Mouse (Mus musculus): ENCODE results near the gene Snrnp70. TPM values are rescaled to one million over a fixed set of nuclear protein-coding genes. Genes with fewer than 3 reads are reported as not detected.
A peak's percentile ranks its signal among the peaks of the same experiment; 100 is the strongest.

Gene Snrnp70
- polyA plus RNA-seq, 1 experiment from 2014 or later: 85.3 TPM

GRCm38 (mm10) chr7:45406157-45407156 is 10.9 kb upstream of the Snrnp70 start:
- DNase-seq (ENCODE audit: low spot score) (peak; percentile 30), ATAC-seq (peak; percentile 38)
- 0 out of 2 replicates have a peak, but pooled peaks cover 5% of the 10 kb centered on the region for H3K4me1 ChIP-seq (ENCODE audit: insufficient read depth, low read depth, low read length)
- no peaks in the 10 kb centered on the region for H3K9me3 ChIP-seq (ENCODE audit: low read length)
- 1% methylated on average over 109 of the region's 114 CpGs for WGBS
- H3K4me3 ChIP-seq (ENCODE audit: low read depth, low read length): peak overlapping the region; percentile 39
- H3K27ac ChIP-seq (ENCODE audit: low read length): no peak overlapping the region
- peaks cover 33% of the 10 kb centered on the region for H3K27me3 ChIP-seq (replicated peaks; ENCODE audit: insufficient read depth, low read length)
- TF ChIP-seq CTCF (IDR thresholded peaks at IDR 0.05): peak; percentile 18; the same call in 1 of the 2 replicates
- no peak for TF ChIP-seq EP300 (IDR thresholded peaks at IDR 0.05)
- no peak overlapping the region for H3K9ac ChIP-seq (replicated peaks; ENCODE audit: low read depth)
- H3K36me3 ChIP-seq (ENCODE audit: insufficient read depth, low read length): no peaks in the 10 kb centered on the region
- H3K4me2 ChIP-seq (replicated peaks; ENCODE audit: low read depth, low read length): peak overlapping the region; percentile 64

- TF ChIP-seq EP300 (IDR thresholded peaks at IDR 0.05): no peak
- peak; percentile 91 for TF ChIP-seq CTCF (IDR thresholded peaks at IDR 0.05)
- Histone ChIP-seq H3K4me3 (ENCODE audit: low read depth, low read length) (peak within 1 kb of the TSS; percentile 39), H3K4me2 (replicated peaks; ENCODE audit: low read depth, low read length) (peak within 1 kb of the TSS; percentile 64), H3K9ac (replicated peaks; ENCODE audit: low read depth) (no peak within 1 kb of the TSS), H3K4me1 (ENCODE audit: insufficient read depth, low read depth, low read length) (0 out of 2 replicates have a peak, but pooled peaks cover 5% of the 10 kb centered on the region), H3K27me3 (replicated peaks; ENCODE audit: insufficient read depth, low read length) (peaks cover 33% of the 10 kb centered on the region), H3K9me3 (ENCODE audit: low read length) (no peaks in the 10 kb centered on the region), H3K27ac (ENCODE audit: low read length) (no peak within 1 kb of the TSS), H3K36me3 (ENCODE audit: insufficient read depth, low read length) (no peaks in the 10 kb centered on the region)
- 9% methylated on average over 28 of the region's 28 CpGs for WGBS
- ATAC-seq: peak; percentile 60
- peak; percentile 73 for DNase-seq (ENCODE audit: low spot score)
These were observed 9.8 kb upstream of the Snrnp70 start, which contains the start of gene Kcna7 for GRCm38 (mm10) chr7:45405091-45406075. Kcna7 (plus strand) TSS chr7:45405653.

- DNase-seq (ENCODE audit: low spot score) (peak; percentile 80), ATAC-seq (peak; percentile 30; the same call in 1 of the 2 replicates)
- H3K27ac ChIP-seq (ENCODE audit: low read length): no peak overlapping the region
- WGBS: 46% methylated on average over 6 of the region's 6 CpGs
- no peaks in the 10 kb centered on the region for H3K36me3 ChIP-seq (ENCODE audit: insufficient read depth, low read length)
- no peak overlapping the region for H3K4me2 ChIP-seq (replicated peaks; ENCODE audit: low read depth, low read length)
- no peak overlapping the region for H3K4me3 ChIP-seq (ENCODE audit: low read depth, low read length)
- 0 out of 2 replicates have a peak, but pooled peaks cover 5% of the 10 kb centered on the region for H3K4me1 ChIP-seq (ENCODE audit: insufficient read depth, low read depth, low read length)
- peaks cover 24% of the 10 kb centered on the region for H3K27me3 ChIP-seq (replicated peaks; ENCODE audit: insufficient read depth, low read length)
- H3K9ac ChIP-seq (replicated peaks; ENCODE audit: low read depth): no peak overlapping the region
- TF ChIP-seq EP300 (IDR thresholded peaks at IDR 0.05) (no peak), CTCF (IDR thresholded peaks at IDR 0.05) (peak; percentile 78)
- H3K9me3 ChIP-seq (ENCODE audit: low read length): no peaks in the 10 kb centered on the region
These were observed 8.2 kb upstream of the Snrnp70 start for GRCm38 (mm10) chr7:45403532-45404261.

- no peak overlapping the region for H3K9ac ChIP-seq (replicated peaks; ENCODE audit: low read depth)
- H3K4me2 ChIP-seq (replicated peaks; ENCODE audit: low read depth, low read length): no peak overlapping the region
- H3K27ac ChIP-seq (ENCODE audit: low read length): no peak overlapping the region
- WGBS: 56% methylated on average over 10 of the region's 10 CpGs
- 0 out of 2 replicates have a peak, but pooled peaks cover 5% of the 10 kb centered on the region for H3K4me1 ChIP-seq (ENCODE audit: insufficient read depth, low read depth, low read length)
- H3K9me3 ChIP-seq (ENCODE audit: low read length): no peaks in the 10 kb centered on the region
- H3K4me3 ChIP-seq (ENCODE audit: low read depth, low read length): no peak overlapping the region
- H3K27me3 ChIP-seq (replicated peaks; ENCODE audit: insufficient read depth, low read length): peaks cover 6% of the 10 kb centered on the region
- ATAC-seq: no peak
- TF ChIP-seq CTCF (IDR thresholded peaks at IDR 0.05) (no peak), EP300 (IDR thresholded peaks at IDR 0.05) (no peak)
- DNase-seq (ENCODE audit: low spot score): no peak
- no peaks in the 10 kb centered on the region for H3K36me3 ChIP-seq (ENCODE audit: insufficient read depth, low read length)
These were observed 6.1 kb upstream of the Snrnp70 start for GRCm38 (mm10) chr7:45401521-45402085.

- H3K4me1 ChIP-seq (ENCODE audit: insufficient read depth, low read depth, low read length): peaks cover 3% of the 10 kb centered on the region; the same call in 1 of the 2 replicates
- no peaks in the 10 kb centered on the region for H3K9me3 ChIP-seq (ENCODE audit: low read length)
- H3K9ac ChIP-seq (replicated peaks; ENCODE audit: low read depth): no peak overlapping the region
- TF ChIP-seq CTCF (IDR thresholded peaks at IDR 0.05) (no peak), EP300 (IDR thresholded peaks at IDR 0.05) (no peak)
- H3K4me3 ChIP-seq (ENCODE audit: low read depth, low read length): no peak overlapping the region
- 77% methylated on average over 2 of the region's 2 CpGs for WGBS
- H3K36me3 ChIP-seq (ENCODE audit: insufficient read depth, low read length): 0 out of 2 replicates have a peak, but pooled peaks cover 6% of the 10 kb centered on the region
- DNase-seq (ENCODE audit: low spot score): no peak
- no peak overlapping the region for H3K27ac ChIP-seq (ENCODE audit: low read length)
- H3K27me3 ChIP-seq (replicated peaks; ENCODE audit: insufficient read depth, low read length): no peaks in the 10 kb centered on the region
- H3K4me2 ChIP-seq (replicated peaks; ENCODE audit: low read depth, low read length): no peak overlapping the region
- ATAC-seq: no peak
These were observed 1.2 kb upstream of the Snrnp70 start for GRCm38 (mm10) chr7:45396787-45397186.

All from lung, postnatal 0 days (tissue).